Mouse (Mus musculus): ENCODE measurements around the gene Elmo1.
A peak's percentile ranks its signal among the peaks of the same experiment; 100 is the strongest.

Elmo1 gene

DNA sequence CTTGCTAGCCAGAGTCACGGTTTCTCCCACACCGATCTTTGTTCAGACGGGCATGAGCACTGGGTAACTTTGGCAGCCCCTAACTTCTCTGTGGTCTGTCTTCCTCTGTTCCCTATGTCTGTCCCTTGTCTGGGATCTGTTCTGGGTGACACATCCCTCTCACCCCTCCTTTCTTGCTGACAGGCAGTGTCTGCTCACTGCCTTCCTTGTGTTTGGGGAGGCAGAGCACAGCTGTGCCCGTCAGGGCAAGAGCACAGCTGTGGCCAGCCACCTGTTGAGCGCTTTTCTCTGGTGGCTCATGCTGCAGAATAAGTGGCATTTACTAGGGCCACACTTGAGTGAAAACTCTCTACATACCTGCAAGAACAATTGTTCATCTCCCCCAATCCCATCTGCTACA lies 116.7 kb downstream of the Elmo1 start:
- no peak for DNase-seq (ENCODE audit: low spot score)

DNA sequence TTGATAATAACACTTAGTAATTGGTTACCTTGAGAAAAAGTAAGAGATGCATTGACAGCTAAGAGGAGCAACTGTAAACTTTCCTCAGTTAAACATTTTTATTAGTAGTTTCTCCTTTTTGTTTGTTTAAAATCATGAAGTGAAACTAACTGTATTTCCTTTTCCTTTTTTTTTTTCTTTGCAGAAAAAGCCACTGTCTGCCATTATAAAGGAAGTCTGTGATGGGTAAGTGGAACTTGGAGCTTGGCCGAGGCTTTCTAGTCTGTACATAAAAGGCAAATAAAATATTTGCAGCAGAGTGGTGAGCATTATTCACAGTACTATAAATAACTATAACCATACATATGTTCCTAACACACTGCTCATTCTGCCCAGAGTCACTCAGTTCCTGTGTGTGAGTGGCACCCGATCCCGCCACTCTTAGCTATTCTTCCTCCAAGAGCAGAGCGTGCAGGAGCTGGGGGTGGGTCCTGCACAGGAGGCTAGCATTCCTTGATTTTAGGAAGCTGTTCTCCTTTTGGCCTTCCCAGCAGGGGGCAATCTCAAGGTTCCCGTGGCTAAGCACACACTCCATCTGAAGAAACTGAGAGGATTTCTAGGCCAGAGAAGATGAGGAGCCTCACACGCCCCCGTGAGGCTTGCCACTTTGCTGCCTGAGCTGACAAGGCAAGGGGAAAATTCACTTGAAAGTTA lies 117.7 kb downstream of the Elmo1 start:
- no peak for DNase-seq (ENCODE audit: low spot score)

DNA sequence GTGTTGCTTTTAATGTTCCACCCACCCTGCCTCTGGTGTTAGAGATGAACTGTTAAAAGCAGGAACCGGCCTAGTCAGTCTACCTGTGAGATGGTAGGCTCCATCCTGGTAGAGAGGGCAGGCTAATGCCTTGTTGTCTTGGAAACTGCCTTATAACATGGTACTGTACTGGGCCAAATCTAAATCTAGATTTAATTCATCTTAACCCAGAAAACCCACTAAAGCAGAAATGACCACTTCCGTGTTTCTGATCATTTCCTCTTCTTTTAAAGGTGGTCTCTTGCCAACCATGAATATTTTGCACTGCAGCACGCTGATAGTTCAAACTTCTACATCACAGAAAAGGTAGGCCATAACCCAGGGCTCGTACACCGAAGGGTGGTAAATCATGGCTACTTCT lies 118.5 kb downstream of the Elmo1 start:
- no peak for DNase-seq (ENCODE audit: low spot score)

DNA sequence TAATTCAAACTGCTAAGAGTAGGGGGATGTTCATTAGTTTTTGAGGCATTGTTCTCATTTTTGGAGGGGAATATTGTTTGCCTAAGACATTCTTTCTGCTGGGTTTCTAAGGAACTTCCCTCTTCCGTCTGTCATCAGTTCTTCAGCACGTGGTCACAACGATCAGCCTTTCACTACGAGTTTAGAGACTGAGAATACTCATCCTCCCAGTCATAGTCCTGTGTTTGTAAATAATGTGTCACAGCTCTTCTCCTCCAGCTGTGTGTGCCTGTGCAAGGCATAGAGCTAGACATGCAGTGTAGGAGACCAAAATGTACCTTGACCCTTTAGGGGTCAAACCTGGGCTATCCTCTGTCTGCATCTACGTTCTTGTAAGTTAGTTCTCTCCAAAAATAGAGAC lies 121.4 kb downstream of the Elmo1 start:
- no peak for DNase-seq (ENCODE audit: low spot score)

DNA sequence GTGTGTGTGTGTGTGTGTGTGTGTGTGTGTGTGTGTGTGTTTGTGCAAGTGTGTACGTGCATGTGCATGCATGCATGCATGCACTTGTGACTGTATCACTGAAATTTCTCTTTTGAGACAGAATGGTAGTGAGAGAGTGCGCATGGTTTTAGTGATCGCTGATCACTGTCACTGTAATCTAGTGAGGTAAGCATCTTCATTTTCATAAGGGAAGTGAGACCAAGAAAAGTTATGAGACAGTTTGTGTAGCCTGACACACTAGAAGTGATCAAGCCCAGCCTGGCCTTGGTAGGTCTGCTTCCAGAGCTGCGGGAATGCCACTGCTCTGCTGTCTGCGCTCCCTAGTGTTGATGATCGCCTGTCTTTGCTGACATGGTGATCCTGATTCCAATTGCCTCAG lies 122.3 kb downstream of the Elmo1 start:
- DNase-seq (ENCODE audit: low spot score) = no peak

DNA sequence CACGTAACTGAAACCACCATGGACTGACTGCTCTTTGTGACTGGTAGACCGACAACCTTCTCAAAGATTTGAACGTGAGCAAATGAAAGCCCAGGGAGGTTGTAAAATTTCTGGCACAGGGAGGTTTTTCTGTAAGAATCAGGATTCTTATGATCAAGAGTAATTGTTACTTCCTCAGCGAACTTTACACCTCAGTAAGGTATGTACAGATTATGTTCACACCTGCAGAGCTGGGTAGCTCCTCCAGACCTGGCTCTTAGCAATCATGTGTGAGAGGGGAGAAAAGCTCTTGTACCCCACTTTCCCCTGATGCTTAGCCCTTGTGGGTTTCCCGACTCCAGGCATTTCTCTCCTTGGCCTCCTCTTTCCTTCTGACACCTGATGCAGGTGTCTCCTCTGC lies 123.5 kb downstream of the Elmo1 start:
- DNase-seq (ENCODE audit: low spot score) = no peak

DNA sequence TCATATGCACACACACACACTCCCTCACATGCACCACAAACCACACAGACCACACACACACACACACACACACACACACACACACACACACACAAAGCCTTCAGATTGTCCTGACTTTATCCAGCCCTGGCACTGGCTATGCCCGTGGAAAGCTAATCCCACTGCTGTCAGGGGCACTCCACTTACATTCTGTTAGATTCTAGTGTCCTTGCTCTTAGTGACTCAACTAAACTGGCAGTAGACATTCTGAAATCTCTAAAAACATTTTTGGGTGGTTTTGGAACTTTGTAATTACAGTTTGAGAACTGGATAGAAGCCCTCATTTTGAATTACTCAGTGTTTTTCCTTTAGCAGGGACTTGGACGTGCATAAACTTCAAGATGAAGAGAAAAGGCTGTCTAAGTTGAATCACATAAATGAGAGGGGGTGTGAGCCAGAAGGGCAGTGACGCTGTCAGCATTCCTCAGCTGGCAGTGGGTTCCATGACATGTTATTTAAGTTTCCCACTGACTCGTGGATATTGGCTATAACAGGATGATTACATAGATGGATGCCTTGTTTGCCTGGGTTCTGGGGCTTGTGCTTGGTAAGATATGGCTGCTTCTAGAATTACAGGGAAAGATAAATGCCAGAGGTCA lies 127.2 kb downstream of the Elmo1 start:
- no peak for DNase-seq (ENCODE audit: low spot score)

DNA sequence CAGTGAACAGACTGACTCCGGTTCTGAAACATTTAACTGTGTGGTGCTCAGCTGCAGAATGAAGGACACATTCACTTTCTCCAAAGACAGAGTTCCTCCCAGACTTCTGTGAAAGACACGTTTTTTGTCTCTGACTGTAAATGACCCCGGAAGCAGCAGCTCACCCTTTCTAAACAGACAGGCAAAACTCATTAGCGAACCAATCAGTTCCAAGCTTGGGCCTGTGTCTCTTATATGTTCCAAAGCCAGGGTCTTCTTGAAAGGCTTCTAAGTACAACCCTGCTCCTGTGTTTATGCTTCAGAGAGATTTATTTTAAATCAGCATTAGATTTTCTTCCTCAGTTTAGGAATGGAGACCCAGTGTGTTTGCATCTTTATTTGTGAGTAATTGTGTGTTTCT lies 127.7 kb downstream of the Elmo1 start:
- DNase-seq (ENCODE audit: low spot score) = no peak

DNA sequence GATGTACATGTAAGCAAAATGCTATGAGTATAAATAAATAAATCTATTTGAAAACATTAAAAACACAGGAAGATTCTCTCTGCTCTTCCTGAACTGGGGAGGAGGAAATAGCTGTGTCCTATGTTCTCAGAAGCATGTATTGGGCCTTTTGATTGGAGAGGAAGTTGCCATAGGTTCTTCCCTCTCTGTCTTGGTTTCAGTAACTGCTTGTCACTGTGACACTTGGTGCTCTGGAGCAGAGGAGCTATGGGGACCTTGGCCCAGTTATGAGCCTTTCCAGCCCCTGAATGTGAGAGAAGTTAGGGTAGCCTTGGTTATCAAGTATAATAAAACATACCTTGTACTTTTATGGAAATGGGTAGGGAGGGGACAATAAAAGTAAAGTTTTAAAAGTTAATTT lies 130.0 kb downstream of the Elmo1 start:
- no peak for DNase-seq (ENCODE audit: low spot score)

DNA sequence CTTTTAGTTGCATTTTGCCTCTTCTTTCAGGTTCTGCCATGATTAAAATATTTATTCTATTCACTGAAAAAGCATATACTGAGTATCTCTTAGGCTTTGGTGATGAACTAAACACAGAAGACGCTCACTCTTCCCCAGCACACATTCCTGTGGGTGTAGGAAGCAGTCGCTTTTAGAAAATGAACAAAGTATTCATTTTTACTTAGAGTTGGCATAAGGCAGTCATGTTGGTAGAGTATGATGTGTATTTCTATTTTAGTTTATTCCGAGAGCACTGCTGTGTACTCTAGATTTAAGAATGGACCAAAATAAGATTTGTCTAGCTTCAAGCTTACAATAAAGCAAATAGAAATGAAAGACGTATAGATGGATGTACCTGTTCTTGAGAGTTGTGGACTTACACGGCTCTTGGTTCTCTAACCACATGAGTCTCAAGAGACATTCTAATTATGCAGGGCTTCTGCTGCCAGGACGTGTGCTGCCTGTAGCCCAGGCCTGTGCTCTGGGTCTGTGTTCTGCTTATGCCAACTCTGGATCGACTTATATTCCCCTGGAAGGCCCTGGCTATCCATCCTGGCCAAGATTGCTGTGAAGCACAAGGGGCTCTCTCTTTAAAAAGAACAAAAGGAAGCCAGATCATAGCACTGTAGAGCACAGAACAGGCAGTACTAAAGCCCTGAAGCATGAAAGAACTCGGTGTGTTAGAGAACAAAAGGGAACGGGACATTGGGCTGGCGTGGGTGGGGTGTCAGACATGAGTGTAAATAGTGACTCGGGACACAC lies 137.7 kb downstream of the Elmo1 start:
- DNase-seq (ENCODE audit: low spot score) = no peak

DNA sequence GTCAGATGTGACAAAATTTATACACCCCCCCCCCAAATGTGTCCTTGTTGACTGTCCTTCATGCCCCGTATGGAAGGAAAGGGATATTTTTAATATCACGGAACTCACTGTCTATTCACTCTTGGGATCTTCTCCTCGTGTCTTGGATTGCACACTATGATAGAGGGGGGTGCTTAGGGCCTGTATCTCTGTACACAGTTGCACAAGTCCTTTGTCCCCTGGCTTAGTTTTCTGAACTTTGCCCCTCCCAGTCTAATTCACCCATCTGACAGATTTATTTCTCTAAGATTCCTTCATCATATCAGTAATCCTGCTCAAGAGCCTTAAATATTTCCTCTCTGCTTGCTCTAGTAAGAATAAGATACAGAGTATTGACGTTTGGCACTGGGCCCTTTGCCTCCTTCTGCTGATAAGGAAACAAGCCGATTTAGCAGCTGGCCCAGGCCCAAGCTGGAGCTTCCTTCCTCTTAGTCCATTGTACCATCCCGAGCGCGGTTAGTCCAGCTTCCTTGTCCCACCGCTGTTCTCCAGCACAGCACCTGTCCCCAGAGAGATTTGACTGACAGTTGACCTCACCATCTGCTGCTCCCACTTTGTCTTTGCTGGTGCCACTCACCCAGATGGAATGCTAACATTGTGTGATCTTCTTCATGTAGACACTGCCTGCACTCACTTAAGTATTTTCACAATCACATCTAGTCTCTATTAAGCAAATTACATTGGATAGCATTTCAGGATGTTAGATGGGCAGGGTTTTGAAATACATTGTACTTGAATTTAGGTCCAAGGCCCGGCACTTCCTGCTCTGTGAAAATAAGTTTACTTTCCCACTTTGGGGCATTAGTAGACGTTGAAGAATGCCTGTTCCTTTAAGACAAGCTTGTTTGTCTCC lies 141.7 kb downstream of the Elmo1 start:
- peak; percentile 27 for DNase-seq (ENCODE audit: low spot score)

DNA sequence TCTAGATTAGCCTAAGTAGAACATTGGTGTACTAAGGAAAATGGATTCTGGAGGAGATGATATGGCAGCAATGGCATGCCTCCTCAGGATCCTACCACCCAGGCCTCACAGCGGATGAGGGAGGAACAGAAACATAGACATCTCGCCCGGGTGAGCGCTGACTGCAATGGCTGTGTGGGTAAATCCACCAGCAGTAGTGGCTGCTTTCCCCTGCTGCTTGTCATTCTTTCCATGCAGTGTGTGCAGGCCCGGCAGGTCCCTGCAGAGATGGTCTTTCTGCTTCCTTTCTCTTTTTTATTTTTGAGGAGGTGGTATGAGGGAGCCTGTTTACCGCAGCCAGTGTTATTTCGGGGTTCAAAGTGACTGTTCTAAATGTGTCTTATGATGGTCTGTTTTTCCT lies 143.3 kb downstream of the Elmo1 start:
- DNase-seq (ENCODE audit: low spot score) = no peak

DNA sequence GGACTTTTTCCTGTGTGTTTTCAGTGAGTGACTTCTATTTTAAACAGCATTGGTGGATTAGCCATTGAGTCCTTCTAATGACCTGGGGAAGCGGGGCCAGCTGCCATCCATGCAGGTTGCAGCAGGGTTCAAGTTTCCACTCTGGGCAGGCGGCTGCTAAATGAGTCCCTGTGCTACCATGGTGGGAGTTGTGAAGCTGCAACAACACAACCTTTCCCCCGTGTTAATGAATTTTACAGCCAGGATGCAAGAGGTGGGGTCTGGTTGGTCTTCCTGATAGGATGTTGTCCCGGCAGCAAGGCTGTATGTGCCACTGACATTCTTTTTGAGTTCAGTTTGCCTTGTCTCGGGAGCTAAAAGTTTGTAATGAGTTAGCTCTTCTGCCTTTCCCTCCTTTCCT lies 147.2 kb downstream of the Elmo1 start:
- no peak for DNase-seq (ENCODE audit: low spot score)

DNA sequence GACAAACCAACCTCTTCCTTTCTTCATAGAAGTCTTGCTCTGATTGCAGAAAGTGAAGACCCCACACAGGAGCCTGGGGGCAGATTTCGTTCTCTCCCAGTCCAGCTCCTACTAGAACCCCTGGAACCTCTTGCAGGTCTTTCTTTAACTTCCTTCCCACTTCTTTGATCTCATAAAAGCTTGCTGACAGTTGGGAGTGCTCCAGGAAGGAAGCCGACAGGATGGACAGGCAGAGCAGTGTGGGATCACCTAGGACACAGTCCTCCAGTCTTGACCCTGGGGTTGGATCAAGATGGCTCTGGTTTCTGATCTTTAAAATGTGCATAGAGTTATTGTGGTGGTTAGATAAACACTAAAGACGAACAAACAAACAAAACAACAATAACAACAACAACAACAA lies 147.8 kb downstream of the Elmo1 start:
- DNase-seq (ENCODE audit: low spot score) = no peak

DNA sequence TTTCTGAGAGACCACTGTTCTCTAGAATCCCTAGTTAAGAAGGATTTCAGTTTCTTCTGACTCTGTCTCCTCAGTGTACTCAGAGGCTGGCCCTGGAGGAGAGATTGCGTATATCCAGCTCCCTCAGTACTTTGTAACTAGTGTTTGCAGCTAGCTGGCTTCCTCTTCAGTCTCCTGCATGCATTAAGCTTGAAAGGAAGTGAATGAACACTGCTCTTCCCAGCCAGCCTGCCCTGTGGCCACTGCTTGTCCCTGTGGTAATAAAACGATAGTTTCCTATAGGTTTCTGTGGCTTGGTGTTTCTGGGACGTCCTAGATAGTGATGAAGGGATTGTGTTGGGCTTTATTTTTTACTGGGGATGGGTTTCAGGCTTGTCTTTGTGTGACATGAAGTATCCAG lies 148.3 kb downstream of the Elmo1 start:
- DNase-seq (ENCODE audit: low spot score) = no peak

DNA sequence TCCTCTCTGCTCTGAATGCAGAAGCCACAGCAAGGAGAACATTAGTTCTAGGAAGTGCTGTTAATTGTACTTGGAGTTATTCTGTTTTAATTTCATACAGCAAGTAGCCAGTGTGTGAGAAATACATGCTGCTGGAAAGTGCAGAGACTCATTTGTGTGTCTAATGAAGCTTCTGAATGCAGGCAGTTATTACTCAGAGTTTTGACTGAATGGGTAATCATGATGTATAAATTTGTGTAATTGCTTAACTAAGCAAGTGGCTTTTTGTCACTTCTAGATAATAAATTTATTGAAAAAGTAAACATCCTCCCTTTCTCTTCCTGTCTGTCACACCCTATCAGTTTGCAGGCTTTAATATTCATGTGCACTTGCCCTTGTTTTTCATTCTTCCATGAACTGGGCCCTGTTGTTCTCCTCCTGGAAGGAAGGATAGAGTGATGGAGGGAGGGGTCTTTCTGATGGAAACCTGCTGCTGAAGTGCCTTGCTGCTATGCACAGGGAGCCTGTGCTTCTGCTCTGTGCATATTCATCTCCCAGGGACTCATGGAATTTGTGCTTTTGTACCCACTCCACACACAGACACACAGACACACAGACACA lies 159.8 kb downstream of the Elmo1 start:
- DNase-seq (ENCODE audit: low spot score) = no peak

DNA sequence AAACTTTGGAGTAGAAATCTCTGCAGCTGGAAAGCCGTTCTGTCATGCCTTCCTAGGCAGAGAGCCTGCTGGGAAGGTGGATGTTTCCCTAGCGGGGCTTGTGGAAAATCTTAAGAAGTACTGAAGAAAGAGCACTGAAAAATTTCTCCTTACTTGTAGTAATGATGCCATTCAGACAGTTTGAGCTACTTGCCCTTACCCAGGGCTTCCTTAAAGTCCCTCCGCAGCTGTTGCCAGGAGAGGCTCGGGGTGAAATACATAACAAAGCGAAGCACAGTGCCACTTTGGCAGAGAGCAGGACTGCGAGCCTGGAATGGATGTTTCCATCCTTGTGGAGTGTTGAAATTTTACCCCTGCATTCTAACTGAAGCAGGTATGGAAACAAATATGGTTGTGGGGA lies 164.5 kb downstream of the Elmo1 start:
- DNase-seq (ENCODE audit: low spot score) = no peak

DNA sequence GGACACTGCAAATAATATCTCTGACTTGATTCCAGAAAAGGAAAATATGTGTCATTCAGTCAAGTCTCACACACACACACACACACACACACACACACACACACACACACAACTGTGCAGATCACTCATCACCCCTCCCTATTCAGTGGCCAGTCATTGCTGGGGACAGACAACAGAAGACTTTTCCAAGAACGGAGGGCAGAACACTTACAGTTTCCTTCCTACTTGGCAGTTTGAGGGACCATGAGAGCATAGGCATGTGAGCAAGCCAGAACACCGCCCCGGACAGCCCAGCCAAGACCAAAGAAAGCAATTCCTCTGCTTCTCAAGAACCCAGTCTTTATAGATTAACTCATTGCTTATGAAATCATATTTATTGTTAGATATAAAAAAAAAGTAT lies 165.0 kb downstream of the Elmo1 start:
- DNase-seq (ENCODE audit: low spot score) = no peak

DNA sequence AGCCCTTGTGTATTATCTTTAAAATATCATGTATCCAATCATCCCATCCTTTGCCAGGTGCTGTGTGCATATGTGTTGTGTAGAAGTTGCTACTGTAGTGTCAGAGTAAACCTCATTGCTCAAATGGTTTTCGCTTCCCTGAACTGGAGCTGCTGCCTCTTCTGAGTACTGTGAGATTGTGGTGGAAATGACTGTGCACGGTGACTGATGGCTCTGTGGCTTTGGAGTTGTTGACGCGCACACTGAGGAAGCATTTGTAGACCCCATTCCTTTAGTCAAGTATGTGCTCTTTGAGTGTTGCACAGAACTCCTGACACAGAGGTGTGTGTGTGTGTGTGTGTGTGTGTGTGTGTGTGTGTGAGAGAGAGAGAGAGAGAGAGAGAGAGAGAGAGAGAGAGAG lies 166.2 kb downstream of the Elmo1 start:
- DNase-seq (ENCODE audit: low spot score) = no peak

DNA sequence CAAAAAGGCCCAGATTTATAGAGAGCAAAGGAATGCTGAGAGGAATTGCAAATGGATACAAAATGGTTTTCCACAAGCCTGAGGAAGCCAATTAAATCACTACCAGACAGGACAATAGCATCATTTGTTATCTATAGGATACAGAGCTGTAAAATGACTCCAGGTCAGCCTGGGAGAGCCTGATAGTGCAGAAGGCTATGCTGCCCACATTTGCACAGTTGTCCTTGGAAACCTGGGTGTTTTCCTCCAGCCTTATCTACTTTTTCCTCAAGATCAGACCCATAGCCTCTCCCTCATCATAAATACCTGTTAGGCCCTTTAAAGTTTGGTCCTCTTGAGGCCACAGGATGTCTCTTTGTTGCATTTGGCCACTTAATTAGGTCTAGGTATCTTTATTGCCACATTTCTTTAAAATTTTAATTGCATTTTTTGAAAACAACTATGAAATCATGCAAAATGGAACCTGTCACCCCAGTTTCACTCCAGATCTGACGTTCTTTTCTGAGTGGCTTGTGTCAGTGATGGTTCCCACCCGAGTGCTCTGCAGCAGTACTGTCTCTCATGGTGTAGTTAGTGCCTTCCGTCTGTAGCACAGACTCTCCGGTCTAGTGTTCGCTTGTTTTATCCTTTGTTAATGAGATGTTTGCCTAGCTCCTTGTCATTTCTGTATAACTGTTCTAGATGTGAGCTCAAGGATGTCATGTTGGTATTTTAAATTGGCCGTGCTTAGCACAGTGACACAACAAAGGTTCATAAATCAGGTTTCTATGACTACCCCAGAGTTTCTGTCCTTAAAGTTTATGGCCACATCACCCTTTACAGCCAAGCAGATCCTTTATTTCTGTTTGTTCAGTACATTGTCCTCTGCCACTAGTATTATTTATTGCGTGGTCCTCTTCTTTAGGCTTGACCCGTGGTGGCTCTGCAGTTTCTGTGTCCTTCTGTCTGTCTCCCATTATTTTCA lies 167.4 kb downstream of the Elmo1 start:
- no peak for DNase-seq (ENCODE audit: low spot score)

DNA sequence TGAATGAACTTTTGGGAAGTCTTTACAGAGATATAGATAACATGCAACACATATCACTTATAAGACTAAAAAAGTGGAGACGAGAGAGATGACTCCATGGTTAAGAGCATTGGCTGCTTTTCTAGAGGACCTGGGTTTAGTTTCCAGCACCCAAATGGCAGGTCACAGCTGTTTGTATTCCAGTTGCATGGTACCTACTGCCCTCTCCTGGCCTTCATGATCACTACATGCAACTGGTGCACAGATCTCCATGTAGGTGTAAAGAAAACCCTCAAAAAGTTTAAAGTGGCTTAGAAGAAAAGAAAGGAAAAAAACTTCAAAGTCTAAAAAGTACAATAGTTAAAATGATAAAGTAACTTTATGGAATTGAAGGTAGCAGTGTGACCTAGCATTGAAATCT lies 172.8 kb downstream of the Elmo1 start:
- no peak for DNase-seq (ENCODE audit: low spot score)

Data from ovary, postnatal 14 days (tissue).